Mouse (Mus musculus) neural tube, embryonic 15.5 days (tissue): ENCODE results near the gene Clstn2. TPM values are rescaled to one million over a fixed set of nuclear protein-coding genes. Genes with fewer than 3 reads are reported as not detected.

Source experiments
- ATAC-seq: fragments of 200-750 bp; cut with Nextera tagmentation; 2 replicates; pipeline ENCODE4 v1.8.0; 2017; ENCODE audit warnings: mild to moderate bottlenecking, moderate TSS enrichment, moderate library complexity; ENCODE audit not compliant: low FRiP score
- H3K27ac ChIP-seq: fragments of 300-500 bp; sonication (generic); replicated peaks from 2 replicates; pipeline ENCODE4 v1.5.1; 2015; ENCODE audit warnings: mild to moderate bottlenecking, inconsistent platforms
- H3K27me3 ChIP-seq: fragments of 300-500 bp; sonication (generic); replicated peaks from 2 replicates; pipeline ENCODE4 v1.6.1; 2015; ENCODE audit warnings: inconsistent platforms
- H3K36me3 ChIP-seq: fragments of 300-500 bp; sonication (generic); 2 replicates; pipeline ENCODE4 v1.6.1; 2015; ENCODE audit warnings: inconsistent platforms
- H3K4me1 ChIP-seq: fragments of 300-500 bp; sonication (generic); 2 replicates; pipeline ENCODE4 v1.6.1; 2015; ENCODE audit warnings: inconsistent platforms
- H3K4me2 ChIP-seq: fragments of 300-500 bp; sonication (generic); 2 replicates; pipeline ENCODE4 v1.6.1; 2015; ENCODE audit warnings: inconsistent platforms, mild to moderate bottlenecking, moderate library complexity
- H3K4me3 ChIP-seq: fragments of 300-500 bp; sonication (generic); replicated peaks from 2 replicates; pipeline ENCODE4 v1.5.1; 2015; ENCODE audit warnings: mild to moderate bottlenecking, inconsistent platforms
- H3K9ac ChIP-seq: fragments of 300-500 bp; sonication (generic); replicated peaks from 2 replicates; pipeline ENCODE4 v1.6.1; 2015; ENCODE audit warnings: mild to moderate bottlenecking, inconsistent platforms
- H3K9me3 ChIP-seq: fragments of 300-500 bp; sonication (generic); replicated peaks from 2 replicates; pipeline ENCODE4 v1.6.1; 2016; ENCODE audit warnings: inconsistent platforms
- WGBS: fragments of 180-500 bp; shearing (Covaris S2); methylation state at CpG from one replicate; pipeline ENCODE4 v1.1.7; 2015; ENCODE audit warnings: mixed read lengths; 5-methylcytosine and 5-hydroxymethylcytosine counted together
- polyA plus RNA-seq: library from polyadenylated mRNA; unstranded; fragments of >200 nt; fragmentation: Nextera tagmentation; extraction: Ambion mirVana; gene quantifications from 2 replicates; pipeline ENCODE4 v1.2.1, GENCODE M21; 2015

Clstn2 gene
- polyA plus RNA-seq, 1 experiment from 2014 or later, result 18.8 TPM

DNA sequence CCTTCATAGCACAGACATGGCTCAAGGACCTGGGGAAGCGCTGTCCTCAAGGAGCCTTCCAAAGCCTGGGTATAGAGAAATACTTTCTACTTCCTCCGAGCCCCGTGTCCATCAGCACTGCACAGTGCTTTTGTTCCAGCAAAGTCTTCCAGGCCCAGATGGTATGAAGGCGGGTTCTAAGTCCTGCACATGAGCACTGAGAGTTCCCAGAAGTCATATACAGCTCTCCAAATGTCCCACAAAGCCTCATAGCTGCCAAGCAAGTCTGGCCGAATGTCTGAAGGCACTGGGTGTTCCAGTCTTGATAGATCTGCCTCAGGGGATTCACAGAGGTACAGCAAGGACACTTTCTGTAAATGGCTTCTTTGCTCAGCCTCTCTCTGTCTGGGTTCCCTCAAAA is 14.3 kb downstream of the Clstn2 start:
- no peak overlapping the region for H3K4me2 ChIP-seq
- H3K9me3 ChIP-seq, result no peaks in the 10 kb centered on the region
- H3K27me3 ChIP-seq, result no peaks in the 10 kb centered on the region
- H3K36me3 ChIP-seq, result no peaks in the 10 kb centered on the region
- no peak overlapping the region for H3K27ac ChIP-seq
- no peak overlapping the region for H3K9ac ChIP-seq
- H3K4me1 ChIP-seq, result no peaks in the 10 kb centered on the region
- no peak overlapping the region for H3K4me3 ChIP-seq
- WGBS, result 85% methylated on average over 5 of the region's 5 CpGs
- ATAC-seq, result no peak

DNA sequence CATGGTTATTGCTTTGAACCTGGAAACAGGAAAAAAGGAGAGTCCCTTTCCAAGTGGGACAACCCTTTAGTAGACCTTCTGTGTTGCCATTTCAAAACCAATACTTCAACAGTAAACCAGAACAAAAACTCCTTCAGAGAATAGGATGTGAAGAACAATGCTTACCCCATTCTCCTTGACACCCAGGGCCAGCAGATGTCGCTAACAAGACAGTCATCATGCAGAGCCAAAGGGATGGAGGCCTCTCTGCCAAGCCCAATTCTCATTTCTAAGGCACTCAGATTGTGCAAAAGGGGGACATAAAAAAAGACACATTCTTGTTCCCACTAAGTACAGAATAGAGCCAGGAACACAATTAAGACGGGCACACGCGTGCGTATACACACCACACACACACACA is 16.4 kb downstream of the Clstn2 start:
- no peaks in the 10 kb centered on the region for H3K4me1 ChIP-seq
- H3K27ac ChIP-seq, result no peak overlapping the region
- ATAC-seq, result no peak
- no peak overlapping the region for H3K9ac ChIP-seq
- no peaks in the 10 kb centered on the region for H3K27me3 ChIP-seq
- H3K36me3 ChIP-seq, result no peaks in the 10 kb centered on the region
- no peak overlapping the region for H3K4me2 ChIP-seq
- no peaks in the 10 kb centered on the region for H3K9me3 ChIP-seq
- no peak overlapping the region for H3K4me3 ChIP-seq
- 76% methylated on average over 5 of the region's 5 CpGs for WGBS

DNA sequence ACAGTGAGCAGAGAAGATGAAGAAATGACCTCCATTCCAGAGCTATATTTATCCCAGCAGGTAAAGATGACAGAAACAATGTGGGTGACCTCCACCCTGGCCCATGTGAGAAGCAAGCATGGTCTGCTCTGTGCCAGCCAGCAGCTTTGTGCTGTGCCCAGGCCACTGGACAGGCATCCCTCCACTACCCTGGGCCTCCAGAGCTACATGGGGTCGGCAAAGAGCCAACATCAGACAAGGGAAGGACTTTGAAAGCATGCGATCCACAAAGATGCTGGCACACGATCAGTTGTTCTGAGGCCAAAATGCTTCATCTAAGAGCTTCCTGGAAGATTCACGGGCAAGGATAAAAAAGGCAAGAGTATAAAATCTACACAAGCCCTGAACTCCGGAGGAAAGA is 36.6 kb downstream of the Clstn2 start:
- Histone ChIP-seq H3K27me3 (no peaks in the 10 kb centered on the region), H3K4me2 (no peak overlapping the region), H3K9me3 (no peaks in the 10 kb centered on the region), H3K27ac (no peak overlapping the region), H3K4me1 (peaks cover 18% of the 10 kb centered on the region; the same call in 1 of the 2 replicates), H3K4me3 (no peak overlapping the region), H3K9ac (no peak overlapping the region), H3K36me3 (no peaks in the 10 kb centered on the region)
- no peak; the same call in 1 of the 2 replicates for ATAC-seq
- 60% methylated on average over 5 of the region's 5 CpGs for WGBS

DNA sequence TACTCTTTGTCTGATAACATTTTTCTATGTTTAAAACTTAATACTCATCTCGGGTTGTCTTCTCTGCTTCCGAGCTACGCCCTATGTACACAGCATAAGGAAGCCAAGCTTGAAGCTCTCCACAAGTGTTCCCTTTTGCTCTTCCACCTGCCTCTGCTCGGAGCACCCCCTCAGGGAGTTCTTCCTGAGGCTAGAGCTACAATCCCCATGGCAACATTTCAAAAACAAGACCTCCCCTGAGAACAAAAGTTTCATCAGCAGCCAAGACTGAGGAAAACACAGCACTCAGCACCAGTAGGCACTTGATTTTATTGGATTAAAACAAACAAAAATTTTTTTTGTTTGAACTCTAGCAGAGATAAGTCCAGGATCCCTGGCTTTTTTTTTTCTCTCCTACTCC is 37.3 kb downstream of the Clstn2 start:
- H3K9me3 ChIP-seq, result no peaks in the 10 kb centered on the region
- 51% methylated on average over 4 of the region's 4 CpGs for WGBS
- no peak overlapping the region for H3K27ac ChIP-seq
- H3K4me3 ChIP-seq, result no peak overlapping the region
- H3K4me1 ChIP-seq, result peaks cover 15% of the 10 kb centered on the region; the same call in 1 of the 2 replicates
- no peak overlapping the region for H3K9ac ChIP-seq
- no peak; the same call in 1 of the 2 replicates for ATAC-seq
- no peaks in the 10 kb centered on the region for H3K27me3 ChIP-seq
- no peak overlapping the region for H3K4me2 ChIP-seq
- H3K36me3 ChIP-seq, result no peaks in the 10 kb centered on the region

DNA sequence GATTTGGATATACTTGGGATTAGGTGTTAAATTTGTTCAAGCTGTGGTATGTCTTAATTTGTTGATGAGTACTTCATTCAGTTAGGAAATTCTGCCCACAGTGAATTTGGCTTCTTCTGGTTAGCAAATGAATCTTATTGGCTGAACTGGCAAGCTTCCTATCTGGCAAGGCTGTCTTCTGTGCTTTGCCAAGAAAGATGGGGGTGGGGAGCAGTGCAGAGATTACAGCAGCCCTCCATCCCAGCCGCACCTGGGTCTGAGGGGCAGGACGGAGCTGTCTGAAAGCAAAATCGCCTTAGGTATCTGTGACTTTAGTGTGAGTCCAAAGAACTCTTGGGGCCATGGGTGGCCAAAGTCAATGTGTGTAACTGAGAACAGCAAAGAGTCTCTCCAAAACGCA is 40.9 kb downstream of the Clstn2 start:
- no peaks in the 10 kb centered on the region for H3K27me3 ChIP-seq
- no peak overlapping the region for H3K27ac ChIP-seq
- WGBS, result 59% methylated on average over 4 of the region's 4 CpGs
- no peak overlapping the region for H3K9ac ChIP-seq
- no peak overlapping the region for H3K4me2 ChIP-seq
- ATAC-seq, result no peak
- no peaks in the 10 kb centered on the region for H3K36me3 ChIP-seq
- no peak overlapping the region for H3K4me3 ChIP-seq
- peaks cover 15% of the 10 kb centered on the region; the same call in 1 of the 2 replicates for H3K4me1 ChIP-seq
- no peaks in the 10 kb centered on the region for H3K9me3 ChIP-seq

DNA sequence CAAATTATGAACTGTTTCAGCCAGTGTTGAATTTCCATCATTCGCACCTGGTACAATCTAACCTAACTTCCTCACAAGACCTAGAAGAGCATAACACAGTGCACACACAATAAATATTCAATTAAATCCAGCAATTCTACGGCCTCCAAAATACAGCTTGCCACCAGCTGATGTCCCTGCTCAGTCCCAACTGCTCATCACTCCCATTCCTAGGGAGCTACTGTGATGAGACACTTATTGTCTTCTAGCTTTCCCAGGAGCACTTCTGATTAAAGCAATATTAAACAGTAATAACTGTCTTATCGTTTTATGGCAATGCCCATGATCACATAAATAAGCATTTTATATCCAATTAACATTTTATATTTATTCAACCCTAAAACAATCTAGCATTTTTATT is 55.6 kb downstream of the Clstn2 start:
- Histone ChIP-seq H3K9me3 (no peaks in the 10 kb centered on the region), H3K9ac (no peak overlapping the region), H3K4me3 (no peak overlapping the region), H3K27me3 (no peaks in the 10 kb centered on the region), H3K27ac (no peak overlapping the region), H3K36me3 (no peaks in the 10 kb centered on the region), H3K4me1 (peaks cover 10% of the 10 kb centered on the region), H3K4me2 (no peak overlapping the region)
- WGBS, result 51% methylated on average over 3 of the region's 3 CpGs
- no peak for ATAC-seq

DNA sequence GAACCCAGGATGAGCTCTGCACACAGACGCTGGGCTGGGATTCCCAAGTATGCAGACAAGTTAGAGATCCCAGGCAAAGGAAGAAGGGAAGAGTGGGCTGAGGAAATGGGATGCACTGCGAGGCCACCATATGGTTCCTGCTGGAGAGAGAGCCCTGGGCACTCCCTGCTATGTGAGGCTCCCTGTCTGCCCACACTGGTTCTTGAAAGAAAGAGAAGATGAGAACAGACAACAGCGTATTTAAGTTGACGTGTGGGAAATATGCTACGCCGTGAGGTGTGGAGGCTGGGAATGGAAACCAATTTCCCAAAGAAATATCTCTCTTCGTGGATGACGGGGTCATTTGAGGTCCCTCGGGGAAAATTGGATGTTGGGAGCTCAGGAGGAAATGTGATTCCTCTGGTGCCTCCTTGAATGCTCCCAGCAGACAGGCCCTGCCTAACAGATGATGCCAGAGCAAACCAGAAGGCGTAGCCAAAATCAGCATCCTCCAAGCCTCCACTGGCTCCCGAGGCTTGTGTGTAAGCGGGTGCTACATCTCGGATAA is 58.1 kb downstream of the Clstn2 start:
- WGBS, result 47% methylated on average over 13 of the region's 13 CpGs
- H3K27ac ChIP-seq, result no peak overlapping the region
- no peaks in the 10 kb centered on the region for H3K36me3 ChIP-seq
- H3K9me3 ChIP-seq, result no peaks in the 10 kb centered on the region
- no peak for ATAC-seq
- peaks cover 10% of the 10 kb centered on the region for H3K4me1 ChIP-seq
- no peak overlapping the region for H3K4me2 ChIP-seq
- H3K4me3 ChIP-seq, result no peak overlapping the region
- no peaks in the 10 kb centered on the region for H3K27me3 ChIP-seq
- no peak overlapping the region for H3K9ac ChIP-seq

DNA sequence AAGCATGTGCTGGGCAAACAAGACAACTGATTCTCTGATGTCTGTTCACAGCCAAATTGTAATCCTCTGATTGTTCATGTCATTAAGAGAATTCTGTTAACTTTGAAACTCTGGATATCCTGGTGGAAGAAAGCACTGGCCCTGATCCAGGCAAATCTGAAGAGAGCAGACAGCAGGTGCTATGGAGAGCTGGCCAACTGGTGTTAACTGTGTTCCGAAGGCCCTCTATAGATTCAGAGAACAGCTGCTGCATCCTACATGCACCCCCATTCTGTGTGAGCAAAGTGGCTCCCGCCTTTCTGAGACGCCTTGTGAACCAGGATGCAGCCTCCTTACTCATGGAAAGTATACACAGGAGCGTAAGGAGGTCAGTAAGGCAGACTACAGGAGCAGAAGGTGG is 66.3 kb downstream of the Clstn2 start:
- WGBS, result 69% methylated on average over 4 of the region's 4 CpGs
- peaks cover 4% of the 10 kb centered on the region; the same call in 1 of the 2 replicates for H3K4me1 ChIP-seq

DNA sequence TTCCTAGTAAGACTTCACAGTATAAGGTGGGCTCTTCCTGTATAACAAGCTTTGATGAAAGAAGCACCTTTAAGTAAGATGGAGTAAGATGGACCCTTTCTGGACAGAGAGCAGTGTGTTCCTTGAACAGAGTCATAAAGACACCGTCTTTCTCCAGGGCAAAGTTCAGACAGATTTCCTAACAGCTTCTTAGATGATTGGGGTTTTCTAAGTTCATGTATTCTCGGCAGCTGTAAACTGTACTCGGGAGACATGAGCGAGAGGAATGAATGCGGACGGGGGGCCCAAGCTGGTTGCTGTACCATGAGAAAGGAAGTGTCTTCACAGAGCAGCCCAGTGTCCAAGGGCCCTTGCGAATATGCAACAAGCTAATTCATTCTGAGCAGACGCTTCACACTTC is 75.5 kb downstream of the Clstn2 start:
- H3K9me3 ChIP-seq, result no peaks in the 10 kb centered on the region
- no peak overlapping the region for H3K4me3 ChIP-seq
- no peaks in the 10 kb centered on the region for H3K36me3 ChIP-seq
- no peaks in the 10 kb centered on the region for H3K27me3 ChIP-seq
- H3K9ac ChIP-seq, result no peak overlapping the region
- no peak overlapping the region for H3K27ac ChIP-seq
- WGBS, result 84% methylated on average over 8 of the region's 8 CpGs
- H3K4me1 ChIP-seq, result peaks cover 8% of the 10 kb centered on the region; the same call in 1 of the 2 replicates
- no peak for ATAC-seq
- no peak overlapping the region for H3K4me2 ChIP-seq

More for the DNA sequence above, 66.3 kb downstream of the Clstn2 start:
- no peak overlapping the region for H3K9ac ChIP-seq
- no peak overlapping the region for H3K4me2 ChIP-seq
- no peak for ATAC-seq
- H3K9me3 ChIP-seq, result no peaks in the 10 kb centered on the region
- no peaks in the 10 kb centered on the region for H3K36me3 ChIP-seq
- H3K4me3 ChIP-seq, result no peak overlapping the region
- H3K27me3 ChIP-seq, result no peaks in the 10 kb centered on the region
- no peak overlapping the region for H3K27ac ChIP-seq

DNA sequence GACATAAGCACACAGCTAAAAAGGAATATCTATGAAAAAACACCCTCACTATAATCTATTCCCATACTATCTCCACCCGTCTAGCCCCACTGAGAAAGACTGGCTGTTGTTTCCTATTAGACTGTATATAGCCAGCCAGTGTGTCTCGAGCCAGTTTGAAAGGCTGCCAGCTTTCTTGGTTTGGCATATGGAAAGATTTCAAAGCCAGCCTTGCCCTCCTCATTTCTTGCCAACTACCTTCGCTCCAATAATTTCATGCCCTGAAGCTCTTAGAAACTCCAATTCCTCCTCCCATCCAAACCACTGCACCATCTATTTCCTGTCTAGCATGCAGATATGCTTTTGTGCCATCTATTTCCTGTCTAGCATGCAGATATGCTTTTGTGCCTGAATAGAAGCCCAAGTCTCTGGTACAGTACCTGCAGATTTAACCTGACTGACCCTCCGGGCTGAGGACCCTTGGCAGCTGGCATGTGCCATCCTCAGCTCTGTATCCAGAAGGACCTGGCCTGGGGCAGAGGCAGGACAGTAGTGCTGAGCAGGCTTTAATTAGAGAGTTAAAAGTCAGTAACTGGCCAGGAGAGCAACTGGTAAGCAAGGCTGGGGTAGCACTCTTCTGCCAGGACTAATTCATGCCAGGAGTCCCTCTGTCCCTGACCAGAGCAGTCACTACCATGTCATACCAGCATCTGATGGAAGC is 76.4 kb downstream of the Clstn2 start:
- no peak for ATAC-seq
- H3K9me3 ChIP-seq, result no peaks in the 10 kb centered on the region
- H3K9ac ChIP-seq, result no peak overlapping the region
- H3K27ac ChIP-seq, result no peak overlapping the region
- peaks cover 11% of the 10 kb centered on the region for H3K4me1 ChIP-seq
- 64% methylated on average over 4 of the region's 4 CpGs for WGBS
- H3K4me3 ChIP-seq, result no peak overlapping the region
- no peaks in the 10 kb centered on the region for H3K27me3 ChIP-seq
- no peaks in the 10 kb centered on the region for H3K36me3 ChIP-seq
- H3K4me2 ChIP-seq, result no peak overlapping the region

DNA sequence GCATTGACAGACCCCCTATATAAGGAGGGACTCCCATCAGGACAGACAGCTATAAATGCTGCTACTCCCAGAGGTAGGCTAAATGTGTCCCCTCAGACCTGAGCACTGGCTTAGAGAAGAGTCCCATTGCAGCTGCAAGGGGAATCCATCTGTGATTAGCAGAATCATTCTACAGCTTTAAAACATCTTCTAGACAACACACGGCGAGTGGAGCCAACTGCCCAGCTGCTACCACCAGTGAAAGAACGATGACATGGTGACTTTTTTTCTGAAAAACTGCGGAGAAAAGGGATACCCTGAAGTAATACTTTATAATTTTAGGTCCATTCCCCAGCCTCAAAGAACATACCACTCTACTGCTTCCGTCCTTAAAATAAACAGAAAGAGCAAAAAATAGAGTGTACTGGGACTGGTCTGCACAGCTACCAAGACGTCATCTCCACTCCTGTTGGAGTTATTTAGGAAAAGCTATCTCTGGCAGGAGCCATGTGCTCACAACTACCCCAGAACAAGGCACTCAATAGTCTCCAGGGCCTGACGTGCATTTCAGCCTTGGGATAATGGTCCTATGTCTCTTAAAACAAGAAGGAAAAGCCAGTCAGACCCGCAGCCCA is 79.1 kb downstream of the Clstn2 start:
- Histone ChIP-seq H3K4me2 (no peak overlapping the region), H3K9ac (no peak overlapping the region), H3K36me3 (no peaks in the 10 kb centered on the region), H3K4me1 (peaks cover 26% of the 10 kb centered on the region), H3K9me3 (no peaks in the 10 kb centered on the region), H3K27me3 (no peaks in the 10 kb centered on the region), H3K27ac (no peak overlapping the region), H3K4me3 (no peak overlapping the region)
- ATAC-seq, result no peak
- WGBS, result 81% methylated on average over 8 of the region's 8 CpGs

DNA sequence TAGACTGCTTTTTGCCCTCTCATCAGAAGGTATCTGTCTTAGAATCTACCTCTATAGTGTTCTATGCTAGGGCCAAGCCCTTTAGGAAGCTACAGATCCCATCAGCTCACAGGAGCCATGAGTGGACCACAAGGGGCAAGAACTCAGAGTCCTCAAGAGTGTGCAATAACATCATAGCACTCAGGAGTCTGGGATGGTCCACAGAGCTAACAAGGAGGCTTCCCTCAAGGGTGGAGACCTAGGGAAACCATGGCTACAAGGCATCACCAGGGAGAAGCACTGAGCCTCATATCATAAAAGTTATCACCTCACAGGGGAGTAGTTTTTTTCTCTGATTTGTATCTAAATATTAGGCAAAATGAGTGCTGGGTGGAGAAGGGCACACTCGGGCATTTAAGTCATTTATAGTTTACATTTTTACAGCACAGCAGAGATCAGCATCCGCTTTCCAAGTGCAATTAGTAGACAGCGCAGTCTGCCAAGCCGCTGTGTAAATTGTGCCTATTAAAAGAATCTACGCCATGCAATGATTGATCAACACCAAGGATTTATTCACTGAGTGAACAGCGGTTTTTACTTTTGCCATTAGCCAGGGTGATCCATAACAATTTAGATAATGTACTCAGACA is 82.5 kb downstream of the Clstn2 start:
- Histone ChIP-seq H3K36me3 (no peaks in the 10 kb centered on the region), H3K9me3 (no peaks in the 10 kb centered on the region), H3K4me1 (peaks cover 18% of the 10 kb centered on the region), H3K27me3 (no peaks in the 10 kb centered on the region), H3K9ac (no peak overlapping the region), H3K27ac (peak overlapping the region; percentile 37), H3K4me2 (no peak overlapping the region), H3K4me3 (no peak overlapping the region)
- peak; percentile 43 for ATAC-seq
- 31% methylated on average over 6 of the region's 6 CpGs for WGBS
